Mouse (Mus musculus): Measurements from ENCODE around the gene Cln3. TPM values are rescaled to one million over a fixed set of nuclear protein-coding genes. Genes with fewer than 3 reads are reported as not detected.

The Cln3 gene
- polyA plus RNA-seq, 1 experiment, result 120 TPM

DNA sequence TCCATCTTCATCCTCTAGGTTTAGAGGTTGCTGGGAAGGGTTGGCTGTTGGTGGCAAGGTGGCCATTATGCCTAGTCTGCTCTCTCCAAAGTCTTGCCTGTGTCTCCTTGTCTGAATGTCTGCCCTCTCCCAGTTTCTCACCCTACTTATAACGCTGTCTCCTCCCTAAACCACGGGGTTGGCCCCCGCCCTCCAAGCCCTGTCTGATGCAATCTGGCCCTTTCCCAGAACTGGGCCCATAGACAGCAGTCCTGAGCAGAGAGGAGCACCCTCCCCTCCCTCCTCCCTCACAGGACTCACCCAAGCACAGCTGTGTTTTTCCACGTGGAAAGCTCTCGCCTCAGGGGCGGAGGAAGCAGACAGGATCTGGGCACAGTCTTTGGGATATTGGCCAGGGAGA is 39.8 kb upstream of the Cln3 start:
- Histone ChIP-seq H3K4me1 (ENCODE audit: control insufficient read depth, insufficient read depth, low read length) (no peaks in the 10 kb centered on the region), H3K27me3 (replicated peaks; ENCODE audit: control insufficient read depth, insufficient read depth, low read length) (no peaks in the 10 kb centered on the region), H3K36me3 (ENCODE audit: control insufficient read depth, insufficient read depth, low read length) (no peaks in the 10 kb centered on the region), H3K4me3 (ENCODE audit: insufficient read depth, low read depth, low read length) (peak overlapping the region; percentile 44), H3K27ac (ENCODE audit: insufficient read depth, low read depth, low read length) (peak overlapping the region; percentile 74; the same call in 1 of the 2 replicates)
- peak; percentile 19 for TF ChIP-seq POLR2A (IDR thresholded peaks at IDR 0.05; ENCODE audit: low read depth, low read length)
- TF ChIP-seq CTCF (conservative IDR thresholded peaks at IDR 0.05; ENCODE audit: insufficient read depth, insufficient read length, low read depth, low read length), result no peak
- DNase-seq, result peak; percentile 86
- 23% methylated on average over 6 of the region's 6 CpGs for WGBS

DNA sequence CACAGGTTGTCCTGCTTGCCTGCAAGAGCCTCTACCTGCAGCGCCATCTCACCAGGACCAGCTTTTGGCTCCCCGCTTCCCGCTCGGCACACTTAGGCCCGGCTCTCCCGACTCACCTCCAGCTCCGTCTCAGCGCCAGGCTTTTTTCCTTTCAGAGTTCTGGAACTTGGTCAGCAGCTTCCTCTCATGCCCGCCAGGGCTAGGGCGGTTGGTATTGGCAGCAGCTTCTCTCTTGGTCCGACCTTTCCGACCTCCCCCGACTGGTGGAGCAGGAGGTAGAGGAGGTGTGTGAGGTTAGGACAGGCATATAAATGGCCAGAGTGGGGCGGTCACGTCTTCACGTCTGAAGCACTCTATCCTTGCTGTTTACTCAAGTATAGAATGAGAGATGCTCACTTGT is 39.2 kb upstream of the Cln3 start:
- peak overlapping the region; percentile 44 for H3K4me3 ChIP-seq (ENCODE audit: insufficient read depth, low read depth, low read length)
- WGBS, result 64% methylated on average over 16 of the region's 16 CpGs
- peak overlapping the region; percentile 74 for H3K27ac ChIP-seq (ENCODE audit: insufficient read depth, low read depth, low read length)
- no peaks in the 10 kb centered on the region for H3K27me3 ChIP-seq (replicated peaks; ENCODE audit: control insufficient read depth, insufficient read depth, low read length)
- no peaks in the 10 kb centered on the region for H3K4me1 ChIP-seq (ENCODE audit: control insufficient read depth, insufficient read depth, low read length)
- TF ChIP-seq POLR2A (IDR thresholded peaks at IDR 0.05; ENCODE audit: low read depth, low read length) (no peak), CTCF (conservative IDR thresholded peaks at IDR 0.05; ENCODE audit: insufficient read depth, insufficient read length, low read depth, low read length) (no peak)
- no peaks in the 10 kb centered on the region for H3K36me3 ChIP-seq (ENCODE audit: control insufficient read depth, insufficient read depth, low read length)
- DNase-seq, result no peak

GRCm38 (mm10) chr7:126623381-126623780 is 37.8 kb upstream of the Cln3 start:
- 90% methylated on average over 1 of the region's 1 CpGs for WGBS
- no peak for DNase-seq
- H3K4me3 ChIP-seq (ENCODE audit: insufficient read depth, low read depth, low read length), result no peak overlapping the region
- peak overlapping the region; percentile 14; the same call in 1 of the 2 replicates for H3K27ac ChIP-seq (ENCODE audit: insufficient read depth, low read depth, low read length)
- no peaks in the 10 kb centered on the region for H3K36me3 ChIP-seq (ENCODE audit: control insufficient read depth, insufficient read depth, low read length)
- no peaks in the 10 kb centered on the region for H3K27me3 ChIP-seq (replicated peaks; ENCODE audit: control insufficient read depth, insufficient read depth, low read length)
- H3K4me1 ChIP-seq (ENCODE audit: control insufficient read depth, insufficient read depth, low read length), result no peaks in the 10 kb centered on the region
- TF ChIP-seq CTCF (conservative IDR thresholded peaks at IDR 0.05; ENCODE audit: insufficient read depth, insufficient read length, low read depth, low read length), result no peak
- no peak for TF ChIP-seq POLR2A (IDR thresholded peaks at IDR 0.05; ENCODE audit: low read depth, low read length)

- peak; percentile 32 for DNase-seq
- WGBS, result 65% methylated on average over 9 of the region's 9 CpGs
These were observed 36.1 kb upstream of the Cln3 start for GRCm38 (mm10) chr7:126621452-126622359.

GRCm38 (mm10) chr7:126619559-126620275 is 34.1 kb upstream of the Cln3 start:
- TF ChIP-seq POLR2A (IDR thresholded peaks at IDR 0.05; ENCODE audit: low read depth, low read length) (no peak), CTCF (conservative IDR thresholded peaks at IDR 0.05; ENCODE audit: insufficient read depth, insufficient read length, low read depth, low read length) (no peak)
- DNase-seq, result no peak
- 81% methylated on average over 10 of the region's 10 CpGs for WGBS
- Histone ChIP-seq H3K27me3 (replicated peaks; ENCODE audit: control insufficient read depth, insufficient read depth, low read length) (no peaks in the 10 kb centered on the region), H3K4me3 (ENCODE audit: insufficient read depth, low read depth, low read length) (no peak overlapping the region), H3K4me1 (ENCODE audit: control insufficient read depth, insufficient read depth, low read length) (no peaks in the 10 kb centered on the region), H3K36me3 (ENCODE audit: control insufficient read depth, insufficient read depth, low read length) (no peaks in the 10 kb centered on the region), H3K27ac (ENCODE audit: insufficient read depth, low read depth, low read length) (no peak overlapping the region)

More at GRCm38 (mm10) chr7:126621452-126622359, 36.1 kb upstream of the Cln3 start:
- no peak for TF ChIP-seq POLR2A (IDR thresholded peaks at IDR 0.05; ENCODE audit: low read depth, low read length)
- TF ChIP-seq CTCF (conservative IDR thresholded peaks at IDR 0.05; ENCODE audit: insufficient read depth, insufficient read length, low read depth, low read length), result no peak
- no peak overlapping the region for H3K27ac ChIP-seq (ENCODE audit: insufficient read depth, low read depth, low read length)
- no peak overlapping the region for H3K4me3 ChIP-seq (ENCODE audit: insufficient read depth, low read depth, low read length)
- no peaks in the 10 kb centered on the region for H3K36me3 ChIP-seq (ENCODE audit: control insufficient read depth, insufficient read depth, low read length)
- H3K27me3 ChIP-seq (replicated peaks; ENCODE audit: control insufficient read depth, insufficient read depth, low read length), result no peaks in the 10 kb centered on the region
- H3K4me1 ChIP-seq (ENCODE audit: control insufficient read depth, insufficient read depth, low read length), result no peaks in the 10 kb centered on the region

DNA sequence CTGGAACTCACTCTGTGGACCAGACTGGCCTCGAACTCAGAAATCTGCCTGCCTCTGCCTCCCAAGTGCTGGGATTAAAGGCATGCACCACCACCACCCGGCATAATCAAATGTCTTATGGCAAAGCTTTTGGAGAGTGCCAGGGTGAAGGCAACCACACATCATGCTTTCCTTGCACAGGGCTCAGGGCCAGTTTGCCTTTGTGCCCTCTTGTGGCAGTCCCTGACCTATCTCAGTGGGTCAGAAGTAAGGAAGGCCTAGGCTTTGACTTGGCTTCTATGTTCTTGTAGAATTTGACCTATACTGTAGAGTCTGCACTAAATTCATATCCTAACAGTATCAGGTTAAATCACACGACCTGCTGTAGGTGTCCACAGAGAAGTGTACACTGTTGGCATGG is 31.1 kb upstream of the Cln3 start:
- Histone ChIP-seq H3K27me3 (replicated peaks; ENCODE audit: control insufficient read depth, insufficient read depth, low read length) (no peaks in the 10 kb centered on the region), H3K4me3 (ENCODE audit: insufficient read depth, low read depth, low read length) (no peak overlapping the region), H3K36me3 (ENCODE audit: control insufficient read depth, insufficient read depth, low read length) (no peaks in the 10 kb centered on the region), H3K4me1 (ENCODE audit: control insufficient read depth, insufficient read depth, low read length) (no peaks in the 10 kb centered on the region), H3K27ac (ENCODE audit: insufficient read depth, low read depth, low read length) (no peak overlapping the region)
- 72% methylated on average over 3 of the region's 3 CpGs for WGBS
- DNase-seq, result no peak
- TF ChIP-seq POLR2A (IDR thresholded peaks at IDR 0.05; ENCODE audit: low read depth, low read length) (no peak), CTCF (conservative IDR thresholded peaks at IDR 0.05; ENCODE audit: insufficient read depth, insufficient read length, low read depth, low read length) (peak; percentile 26; the same call in 1 of the 2 replicates)

GRCm38 (mm10) chr7:126612736-126613135 is 27.1 kb upstream of the Cln3 start:
- H3K36me3 ChIP-seq (ENCODE audit: control insufficient read depth, insufficient read depth, low read length), result no peaks in the 10 kb centered on the region
- DNase-seq, result no peak
- no peak overlapping the region for H3K4me3 ChIP-seq (ENCODE audit: insufficient read depth, low read depth, low read length)
- no peaks in the 10 kb centered on the region for H3K4me1 ChIP-seq (ENCODE audit: control insufficient read depth, insufficient read depth, low read length)
- TF ChIP-seq CTCF (conservative IDR thresholded peaks at IDR 0.05; ENCODE audit: insufficient read depth, insufficient read length, low read depth, low read length) (no peak), POLR2A (IDR thresholded peaks at IDR 0.05; ENCODE audit: low read depth, low read length) (no peak)
- H3K27ac ChIP-seq (ENCODE audit: insufficient read depth, low read depth, low read length), result no peak overlapping the region
- WGBS, result 80% methylated on average over 3 of the region's 3 CpGs
- no peaks in the 10 kb centered on the region for H3K27me3 ChIP-seq (replicated peaks; ENCODE audit: control insufficient read depth, insufficient read depth, low read length)

All from kidney, adult 2 months (tissue).